Comparison of ENCODE assay signal across 9 mouse cellular contexts in genomic region chr11:65475821-65476540, GRCm38 (mm10).
DNase-seq lines count a peak whose midpoint lies in the region; ATAC-seq and TF ChIP-seq lines count a peak whose summit lies in the region.
"Had no signal": no experiment of that assay in that cellular context is flagged by ENCODE, and none has a peak within 500 bp of the region (broad histone marks: within the 10 kb centered on the region; RNA-seq: fewer than 3 reads in every experiment).

No protein-coding gene starts in this region.

- no peaks in the 10 kb centered on the region for H3K4me1 ChIP-seq in kidney, adult 2 months (ENCODE audit: control insufficient read depth, insufficient read depth, low read length)
- peaks cover 22% of the 10 kb centered on the region for H3K4me1 ChIP-seq in limb, embryonic 13.5 days

- H3K9ac ChIP-seq in limb, embryonic 13.5 days = no peak overlapping the region

- H3K27me3 ChIP-seq in kidney, adult 2 months (replicated peaks; ENCODE audit: control insufficient read depth, insufficient read depth, low read length) = no peaks in the 10 kb centered on the region
- H3K27me3 ChIP-seq in limb, embryonic 13.5 days = peaks cover 4% of the 10 kb centered on the region; the same call in 1 of the 2 replicates

- H3K4me3 ChIP-seq in kidney, adult 2 months (ENCODE audit: insufficient read depth, low read depth, low read length) = no peak overlapping the region
- H3K4me3 ChIP-seq in limb, embryonic 13.5 days = no peak overlapping the region

- no peak overlapping the region for H3K27ac ChIP-seq in kidney, adult 2 months (ENCODE audit: insufficient read depth, low read depth, low read length)
- no peak overlapping the region for H3K27ac ChIP-seq in limb, embryonic 13.5 days

- TF ChIP-seq CTCF in kidney, adult 2 months (conservative IDR thresholded peaks at IDR 0.05; ENCODE audit: insufficient read depth, insufficient read length, low read depth, low read length) = no peak

- TF ChIP-seq POLR2A in kidney, adult 2 months (IDR thresholded peaks at IDR 0.05; ENCODE audit: low read depth, low read length) = no peak

- 76% methylated on average over 18 of the region's 18 CpGs for WGBS in kidney, adult 2 months
- 43% methylated on average over 18 of the region's 18 CpGs for WGBS in limb, embryonic 13.5 days

- peak; percentile 19 for DNase-seq in kidney, postnatal 10 days
- DNase-seq in kidney, adult 2 months = no peak
- peak; percentile 57 for DNase-seq in Muller cell, postnatal 12 days (ENCODE audit: inconsistent ontology term)
- no peak for DNase-seq in kidney, adult 18-20 months
- no peak for DNase-seq in frontal cortex, postnatal 25 days (ENCODE audit: low spot score in 2 of 2)
- DNase-seq in kidney, adult 11 months = no peak
- DNase-seq: thymus, postnatal 4 days had no signal

- no peaks in the 10 kb centered on the region for H3K36me3 ChIP-seq in kidney, adult 2 months (ENCODE audit: control insufficient read depth, insufficient read depth, low read length)
- H3K36me3 ChIP-seq in limb, embryonic 13.5 days = no peaks in the 10 kb centered on the region

- no peaks in the 10 kb centered on the region for H3K9me3 ChIP-seq in limb, embryonic 13.5 days

- peak overlapping the region; percentile 34 for H3K4me2 ChIP-seq in limb, embryonic 13.5 days (replicated peaks)

- ATAC-seq in cerebellum, adult (ENCODE audit: insufficient number of reproducible peaks, low FRiP score, low TSS enrichment) = peak; percentile 60; the same call in 1 of the 2 replicates
- no peak for ATAC-seq in limb, embryonic 13.5 days (ENCODE audit: low FRiP score, low read depth)

Comparison
In these comparisons a context has a peak if more than half of its experiments do, and no peak if none do; other contexts are left out.
1. DNase-seq: peak in kidney, postnatal 10 days (single experiment) and Muller cell, postnatal 12 days (single experiment); none in kidney, adult 2 months (single experiment), kidney, adult 18-20 months (single experiment), frontal cortex, postnatal 25 days (0 of 2) and kidney, adult 11 months (single experiment).